Mouse (Mus musculus) testis, adult 10 weeks (tissue): Measurements from ENCODE around the gene Amotl2. TPM values are rescaled to one million over a fixed set of nuclear protein-coding genes. Genes with fewer than 3 reads are reported as not detected.

Experiments
- polyA plus RNA-seq: library from polyadenylated mRNA; stranded (reverse); fragments of 350-450 nt; fragmentation: Illumina TruSeq; extraction: RNeasy Lipid Tissue Mini Kit (QIAGEN cat#74804); gene quantifications from one replicate; pipeline ENCODE4 v1.2.3, GENCODE M21; 2014; ENCODE audit warnings: low read depth, low replicate concordance

Gene Amotl2
- polyA plus RNA-seq = 1.5 TPM

GRCm38 (mm10) chr9:102716481-102717163 is at the start of gene Amotl2:
Gene Amotl2, plus strand, starts transcription at chr9:102716672.

Other genes with a start within 250 kb of the Amotl2 start
- gene Ky, start 210.9 kb upstream of the Amotl2 start, polyA plus RNA-seq = 0.08 TPM
- gene Anapc13, start 90.4 kb upstream of the Amotl2 start, polyA plus RNA-seq = 9.9 TPM
- gene Cep63, start 90.1 kb upstream of the Amotl2 start, polyA plus RNA-seq = 480 TPM
- gene Ryk, start 118.2 kb downstream of the Amotl2 start, polyA plus RNA-seq = 18.7 TPM